Mouse (Mus musculus): ENCODE data around the gene Rap1gap.

- TF ChIP-seq CTCF (IDR thresholded peaks at IDR 0.05) (no peak), EP300 (IDR thresholded peaks at IDR 0.05) (no peak)
Observed at GRCm38 (mm10) chr4:137721563-137721962, 57.0 kb downstream of the Rap1gap start.
